Mouse (Mus musculus) limb, embryonic 12.5 days (tissue): ENCODE measurements around the gene Aco2. TPM values are rescaled to one million over a fixed set of nuclear protein-coding genes. Genes with fewer than 3 reads are reported as not detected.

Source experiments
- ATAC-seq: fragments of 200-750 bp; cut with Nextera tagmentation; 2 replicates; pipeline ENCODE4 v1.8.0; 2017; ENCODE audit warnings: low read depth, moderate TSS enrichment; ENCODE audit not compliant: insufficient number of reproducible peaks, insufficient read depth, low FRiP score, low TSS enrichment
- H3K27ac ChIP-seq: fragments of 300-500 bp; sonication (generic); 2 replicates; pipeline ENCODE4 v1.5.1; 2016; ENCODE audit warnings: mild to moderate bottlenecking, moderate library complexity
- H3K27me3 ChIP-seq: fragments of 300-500 bp; sonication (generic); 2 replicates; pipeline ENCODE4 v1.6.1; 2016; ENCODE audit warnings: mild to moderate bottlenecking, moderate library complexity
- H3K36me3 ChIP-seq: fragments of 300-500 bp; sonication (generic); 2 replicates; pipeline ENCODE4 v1.6.1; 2016; ENCODE audit warnings: mild to moderate bottlenecking, moderate library complexity
- H3K4me1 ChIP-seq: fragments of 300-500 bp; sonication (generic); replicated peaks from 2 replicates; pipeline ENCODE4 v1.6.1; 2016
- H3K4me2 ChIP-seq: fragments of 300-500 bp; sonication (generic); 2 replicates; pipeline ENCODE4 v1.6.1; 2016; ENCODE audit warnings: mild to moderate bottlenecking, moderate library complexity
- H3K4me3 ChIP-seq: fragments of 300-500 bp; sonication (generic); replicated peaks from 2 replicates; pipeline ENCODE4 v1.5.1; 2016; ENCODE audit warnings: mild to moderate bottlenecking
- H3K9ac ChIP-seq: fragments of 300-500 bp; sonication (generic); replicated peaks from 2 replicates; pipeline ENCODE4 v1.6.1; 2016; ENCODE audit warnings: mild to moderate bottlenecking, moderate library complexity
- H3K9me3 ChIP-seq: fragments of 300-500 bp; sonication (generic); 2 replicates; pipeline ENCODE4 v1.6.1; 2016; ENCODE audit warnings: mild to moderate bottlenecking, moderate library complexity
- WGBS: fragments of 180-500 bp; shearing (Covaris S2); methylation state at CpG from one replicate; pipeline ENCODE4 v1.1.7; 2016; 5-methylcytosine and 5-hydroxymethylcytosine counted together
- polyA plus RNA-seq: library from polyadenylated mRNA; unstranded; fragments of >200 nt; fragmentation: Nextera tagmentation; extraction: Ambion mirVana; gene quantifications from 2 replicates; pipeline ENCODE4 v1.2.1, GENCODE M21; 2016

The Aco2 gene
- polyA plus RNA-seq, 1 experiment from 2014 or later: 139 TPM

DNA sequence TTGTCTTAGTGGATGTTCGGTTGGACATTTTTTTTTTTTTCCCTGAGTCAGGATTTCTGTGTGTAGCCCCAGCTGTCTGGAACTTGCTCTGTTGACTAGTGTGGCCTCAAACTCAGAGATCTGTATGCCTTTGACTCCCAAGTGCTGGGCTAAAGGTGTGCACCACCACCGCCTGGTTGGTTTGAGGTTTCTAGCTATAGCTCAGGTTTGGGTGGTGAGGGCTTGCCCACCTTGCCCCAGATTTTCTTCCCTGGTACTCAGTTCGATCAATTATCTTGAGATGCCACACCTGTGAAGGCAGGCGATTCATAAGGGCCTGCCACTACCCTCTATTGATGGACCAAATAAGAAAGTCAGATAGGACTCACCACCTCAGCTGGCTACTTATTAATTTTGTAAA lies 24.9 kb upstream of the Aco2 start:
- no peak overlapping the region for H3K4me2 ChIP-seq
- H3K4me1 ChIP-seq: no peaks in the 10 kb centered on the region
- H3K27me3 ChIP-seq: no peaks in the 10 kb centered on the region
- H3K36me3 ChIP-seq: peaks cover 54% of the 10 kb centered on the region
- no peak overlapping the region for H3K9ac ChIP-seq
- no peaks in the 10 kb centered on the region for H3K9me3 ChIP-seq
- WGBS: 98% methylated on average over 4 of the region's 4 CpGs
- H3K27ac ChIP-seq: no peak overlapping the region
- ATAC-seq: no peak
- H3K4me3 ChIP-seq: no peak overlapping the region

DNA sequence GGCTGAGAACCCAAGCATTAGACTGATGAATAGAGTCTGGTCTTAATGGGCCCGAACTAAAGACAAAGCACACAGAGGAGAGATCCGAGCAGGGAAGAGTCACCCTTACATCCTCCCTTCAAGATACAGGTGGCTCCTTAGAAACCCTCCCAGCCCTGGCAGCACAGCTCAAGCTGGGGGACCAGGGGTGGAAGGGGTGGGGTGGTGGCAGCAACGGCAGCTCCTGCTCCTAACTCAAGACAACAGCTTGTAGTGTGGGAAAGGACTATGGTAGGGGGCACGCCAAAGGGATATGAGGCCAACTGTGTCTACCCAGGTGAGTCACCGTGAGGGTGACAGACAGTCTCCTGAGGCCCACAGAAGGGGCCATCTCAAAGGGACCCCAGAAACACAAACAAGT lies 24.2 kb upstream of the Aco2 start:
- Histone ChIP-seq H3K9ac (no peak overlapping the region), H3K4me1 (no peaks in the 10 kb centered on the region), H3K27me3 (no peaks in the 10 kb centered on the region), H3K36me3 (peaks cover 61% of the 10 kb centered on the region), H3K4me2 (no peak overlapping the region), H3K4me3 (no peak overlapping the region), H3K27ac (no peak overlapping the region), H3K9me3 (no peaks in the 10 kb centered on the region)
- WGBS: 81% methylated on average over 5 of the region's 5 CpGs
- ATAC-seq: no peak

DNA sequence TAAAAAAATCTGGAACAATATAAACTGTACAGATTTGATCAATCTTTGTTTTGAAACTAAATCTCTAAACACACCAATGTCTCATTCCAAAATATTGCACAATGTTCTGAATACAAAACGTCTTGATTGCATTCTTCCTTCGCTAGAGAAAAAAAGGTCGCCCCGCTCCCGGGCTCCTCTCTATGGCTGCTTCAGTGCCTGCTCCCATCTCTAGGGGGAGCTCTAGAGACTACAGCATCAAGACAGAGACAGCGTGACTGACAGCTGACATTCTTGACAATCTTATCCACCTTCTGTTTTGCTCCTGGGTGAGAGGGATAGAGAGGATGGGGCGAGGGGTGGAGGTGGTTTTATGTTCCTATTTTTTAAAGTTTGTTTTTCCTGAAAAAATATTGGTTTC lies 23.8 kb upstream of the Aco2 start:
- Histone ChIP-seq H3K4me1 (no peaks in the 10 kb centered on the region), H3K4me2 (no peak overlapping the region), H3K9me3 (no peaks in the 10 kb centered on the region), H3K27ac (no peak overlapping the region), H3K27me3 (no peaks in the 10 kb centered on the region), H3K4me3 (no peak overlapping the region), H3K36me3 (peaks cover 66% of the 10 kb centered on the region), H3K9ac (no peak overlapping the region)
- 59% methylated on average over 7 of the region's 7 CpGs for WGBS
- no peak for ATAC-seq

DNA sequence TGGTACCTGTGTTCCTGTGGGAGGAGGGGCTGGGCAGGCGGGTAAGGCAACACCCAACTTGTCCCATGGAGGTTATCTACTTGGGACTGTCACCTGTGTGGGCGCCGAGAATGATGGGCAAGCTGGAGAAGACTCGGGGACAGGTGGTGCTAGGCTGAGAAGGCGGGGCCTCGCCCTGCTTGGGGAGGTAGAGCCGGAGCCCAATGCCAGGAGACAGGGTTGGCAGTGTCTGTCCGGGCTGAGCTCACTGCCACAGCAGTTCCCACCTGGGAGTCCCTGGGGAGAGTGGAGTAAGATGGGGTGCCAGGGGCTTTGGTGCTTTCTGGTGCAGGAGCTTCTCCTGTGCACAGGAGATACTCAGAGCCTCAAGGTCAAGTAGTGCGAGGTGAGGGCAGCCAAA lies 23.0 kb upstream of the Aco2 start:
- H3K36me3 ChIP-seq: peaks cover 74% of the 10 kb centered on the region
- ATAC-seq: no peak
- no peak overlapping the region for H3K4me3 ChIP-seq
- no peak overlapping the region for H3K9ac ChIP-seq
- no peaks in the 10 kb centered on the region for H3K27me3 ChIP-seq
- no peak overlapping the region for H3K27ac ChIP-seq
- H3K4me1 ChIP-seq: no peaks in the 10 kb centered on the region
- 79% methylated on average over 9 of the region's 9 CpGs for WGBS
- no peak overlapping the region for H3K4me2 ChIP-seq
- H3K9me3 ChIP-seq: no peaks in the 10 kb centered on the region

DNA sequence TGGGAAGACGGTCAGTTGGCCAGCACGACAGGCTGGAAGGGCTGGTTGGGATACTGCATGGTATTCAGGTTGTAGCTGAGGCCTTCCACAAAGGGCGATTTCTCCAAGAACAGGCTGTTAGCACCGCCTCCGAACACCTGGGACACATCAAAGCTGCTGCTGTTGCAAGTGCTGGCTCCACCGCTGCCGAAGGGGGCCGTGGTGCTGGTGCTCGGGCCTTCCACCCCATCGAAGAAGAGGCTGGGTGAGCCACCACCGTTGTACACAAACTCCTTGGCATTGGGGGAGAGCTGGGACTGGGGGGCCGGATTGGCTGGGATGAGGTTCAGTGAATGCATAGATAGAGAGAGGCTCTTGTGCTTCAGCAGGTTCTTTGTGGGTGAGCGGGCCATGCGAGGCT lies 21.4 kb upstream of the Aco2 start:
- Histone ChIP-seq H3K9me3 (no peaks in the 10 kb centered on the region), H3K36me3 (peaks cover 79% of the 10 kb centered on the region), H3K27me3 (no peaks in the 10 kb centered on the region), H3K4me3 (no peak overlapping the region), H3K4me2 (no peak overlapping the region), H3K27ac (no peak overlapping the region), H3K9ac (no peak overlapping the region), H3K4me1 (peaks cover 3% of the 10 kb centered on the region)
- no peak for ATAC-seq
- 67% methylated on average over 14 of the region's 14 CpGs for WGBS

DNA sequence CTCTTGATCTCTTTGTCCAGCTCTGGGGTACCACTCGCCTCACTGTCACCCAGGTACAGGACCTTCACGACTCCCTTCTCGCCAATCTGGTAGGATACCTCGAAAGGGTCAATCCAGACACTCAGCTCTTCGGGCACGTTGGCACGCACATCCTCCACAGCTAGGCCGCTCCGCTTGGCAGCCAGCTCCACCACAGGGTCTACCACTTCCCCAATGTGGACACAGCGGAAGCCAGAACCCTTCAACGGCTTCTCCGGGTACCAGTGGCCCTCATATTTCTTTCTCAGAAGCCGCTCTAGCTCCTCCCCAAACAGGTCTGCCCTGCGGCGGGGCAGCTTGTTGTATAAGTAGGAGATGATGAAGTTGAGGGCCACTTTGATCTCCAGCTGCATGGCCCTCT lies 20.7 kb upstream of the Aco2 start:
- H3K27ac ChIP-seq: no peak overlapping the region
- no peaks in the 10 kb centered on the region for H3K9me3 ChIP-seq
- no peak overlapping the region for H3K4me3 ChIP-seq
- peaks cover 79% of the 10 kb centered on the region for H3K36me3 ChIP-seq
- ATAC-seq: no peak
- no peak overlapping the region for H3K4me2 ChIP-seq
- WGBS: 97% methylated on average over 15 of the region's 15 CpGs
- H3K4me1 ChIP-seq: peaks cover 6% of the 10 kb centered on the region
- no peak overlapping the region for H3K9ac ChIP-seq
- no peaks in the 10 kb centered on the region for H3K27me3 ChIP-seq

DNA sequence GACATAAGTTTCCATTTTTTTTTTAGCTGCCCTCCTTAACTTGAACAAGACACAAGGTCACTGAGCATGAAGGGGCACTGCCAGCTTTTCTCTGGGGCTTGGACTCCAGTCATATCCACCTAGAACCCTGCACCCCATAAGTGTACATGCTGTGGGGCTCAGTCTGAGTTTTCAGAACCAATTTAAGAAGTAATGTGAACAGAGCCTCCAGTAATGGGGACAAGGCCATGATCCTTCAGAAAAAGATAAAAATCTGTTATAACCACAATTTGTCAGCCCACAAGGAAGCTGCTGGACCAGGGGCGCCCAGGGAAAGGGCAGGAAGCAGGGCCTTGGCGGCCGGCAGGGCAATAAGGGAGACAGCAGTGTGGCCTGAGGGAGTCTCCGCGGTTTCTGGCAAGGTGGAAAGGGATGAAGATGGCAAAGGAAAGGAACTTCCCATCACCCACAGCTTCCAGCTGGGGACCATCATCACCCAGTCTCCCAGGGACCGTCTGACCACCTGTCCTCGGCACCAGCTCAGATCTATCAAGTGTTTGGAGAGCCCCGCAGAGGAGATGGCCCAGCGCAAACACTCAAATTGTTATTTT lies 19.6 kb upstream of the Aco2 start:
- Histone ChIP-seq H3K4me2 (no peak overlapping the region), H3K4me3 (no peak overlapping the region), H3K36me3 (peaks cover 69% of the 10 kb centered on the region), H3K9me3 (no peaks in the 10 kb centered on the region), H3K27me3 (no peaks in the 10 kb centered on the region), H3K9ac (no peak overlapping the region), H3K27ac (no peak overlapping the region), H3K4me1 (peaks cover 6% of the 10 kb centered on the region)
- no peak for ATAC-seq
- 90% methylated on average over 9 of the region's 9 CpGs for WGBS

DNA sequence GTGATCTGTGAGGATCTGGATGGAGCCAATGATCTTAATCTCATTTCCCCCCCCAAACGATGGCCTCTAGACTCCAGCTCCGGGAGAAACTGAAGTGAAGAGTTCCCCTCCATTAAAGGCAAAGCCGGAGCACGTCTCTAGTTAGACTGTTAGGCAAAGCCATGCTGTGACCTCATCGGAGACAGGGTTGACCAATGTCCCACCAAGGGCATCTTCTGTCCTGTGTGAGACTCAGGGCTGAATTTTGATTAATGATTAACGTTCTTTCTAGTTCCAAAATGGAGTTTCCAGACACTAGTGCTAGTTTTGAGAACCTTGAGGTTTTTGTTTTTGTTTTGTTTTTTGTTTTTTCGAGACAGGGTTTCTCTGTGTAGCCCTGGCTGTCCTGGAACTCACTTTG lies 19.0 kb upstream of the Aco2 start:
- ATAC-seq: no peak

DNA sequence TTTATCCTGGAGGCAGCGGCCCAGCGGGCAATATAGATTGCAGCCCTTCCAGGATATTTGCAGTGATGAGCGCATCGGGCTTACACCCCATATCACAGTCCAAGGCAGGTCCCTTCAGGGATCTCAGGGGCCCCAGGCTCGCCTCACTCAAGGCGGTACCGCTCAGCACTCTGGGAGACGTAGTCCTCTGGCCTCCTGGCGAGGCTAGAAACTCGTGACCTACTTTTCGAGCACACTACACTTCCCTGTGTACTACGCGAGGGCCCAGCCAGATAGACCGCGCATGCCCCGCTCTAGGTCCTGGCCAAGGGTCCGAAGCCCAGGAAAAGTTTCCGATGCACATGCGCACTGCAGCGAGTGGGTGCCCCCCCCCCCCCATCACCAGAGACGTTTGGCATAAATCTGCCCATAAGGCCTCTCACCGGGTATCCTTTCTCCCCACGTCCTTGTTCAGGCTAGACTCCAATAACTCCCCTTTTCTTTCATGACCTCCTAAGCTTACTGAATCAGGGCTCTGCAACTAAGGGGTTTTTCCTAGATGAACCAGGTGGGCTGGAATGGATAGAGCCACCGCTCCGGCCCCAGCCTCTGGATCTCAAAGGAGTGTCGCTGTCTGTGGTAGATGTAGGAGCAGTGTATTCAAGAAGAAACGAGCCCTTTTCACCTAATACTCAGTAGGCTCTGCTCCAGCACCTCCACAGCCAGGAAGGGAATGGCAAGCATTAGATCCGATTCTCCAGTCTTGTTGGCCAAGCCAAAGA lies 15.9 kb upstream of the Aco2 start:
- Histone ChIP-seq H3K36me3 (peaks cover 35% of the 10 kb centered on the region), H3K4me1 (peaks cover 9% of the 10 kb centered on the region), H3K4me3 (peak overlapping the region; percentile 87), H3K9me3 (no peaks in the 10 kb centered on the region), H3K27me3 (no peaks in the 10 kb centered on the region), H3K4me2 (peak overlapping the region; percentile 97), H3K9ac (peak overlapping the region; percentile 90), H3K27ac (peak overlapping the region; percentile 93)
- peak; percentile 84 for ATAC-seq
- WGBS: 0% methylated on average over 28 of the region's 28 CpGs

More for the DNA sequence above, 19.0 kb upstream of the Aco2 start:
- peaks cover 63% of the 10 kb centered on the region for H3K36me3 ChIP-seq
- H3K4me3 ChIP-seq: no peak overlapping the region
- H3K4me2 ChIP-seq: no peak overlapping the region
- H3K27me3 ChIP-seq: no peaks in the 10 kb centered on the region
- 89% methylated on average over 7 of the region's 7 CpGs for WGBS
- H3K27ac ChIP-seq: no peak overlapping the region
- H3K4me1 ChIP-seq: peaks cover 6% of the 10 kb centered on the region
- no peak overlapping the region for H3K9ac ChIP-seq
- H3K9me3 ChIP-seq: no peaks in the 10 kb centered on the region

DNA sequence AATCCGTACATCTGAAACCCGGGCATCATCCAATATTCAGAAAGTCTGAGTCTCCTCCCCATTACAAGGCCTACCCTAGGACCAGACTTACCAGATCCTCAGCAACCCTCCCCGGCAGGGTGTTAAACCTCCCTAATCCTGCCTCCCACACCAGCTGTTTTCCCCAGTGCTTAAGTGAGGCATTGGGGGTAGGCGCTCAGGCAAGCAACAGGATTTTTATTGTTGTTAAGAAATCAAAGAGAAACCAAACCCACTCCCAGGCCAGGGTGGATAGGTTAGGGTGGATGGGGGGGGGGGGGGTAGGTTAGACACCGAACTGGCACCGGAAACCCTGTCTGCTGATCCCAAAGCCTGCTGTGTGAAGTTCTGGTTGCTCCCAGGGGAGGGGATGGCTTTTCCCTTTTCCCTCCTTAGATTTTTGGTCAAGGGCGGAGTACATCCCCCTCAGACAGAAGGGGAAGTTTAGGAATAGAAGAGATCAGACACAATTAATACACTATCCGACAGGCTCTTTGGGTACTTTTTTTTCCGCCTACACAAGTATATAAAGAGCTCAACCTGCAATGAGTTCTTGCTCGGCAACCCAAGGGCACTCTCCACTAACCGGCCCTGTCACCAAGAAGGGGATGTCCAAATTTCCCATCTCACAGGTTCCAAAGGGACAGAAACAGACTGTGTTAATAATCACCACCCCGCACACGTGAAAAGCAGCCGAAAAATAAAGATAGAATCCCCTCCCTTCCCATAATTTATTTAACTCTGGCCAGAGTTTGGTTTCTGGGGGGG lies 15.0 kb upstream of the Aco2 start:
- peaks cover 26% of the 10 kb centered on the region for H3K36me3 ChIP-seq
- WGBS: under 1% methylated on average over 13 of the region's 14 CpGs
- peak overlapping the region; percentile 97 for H3K4me2 ChIP-seq

DNA sequence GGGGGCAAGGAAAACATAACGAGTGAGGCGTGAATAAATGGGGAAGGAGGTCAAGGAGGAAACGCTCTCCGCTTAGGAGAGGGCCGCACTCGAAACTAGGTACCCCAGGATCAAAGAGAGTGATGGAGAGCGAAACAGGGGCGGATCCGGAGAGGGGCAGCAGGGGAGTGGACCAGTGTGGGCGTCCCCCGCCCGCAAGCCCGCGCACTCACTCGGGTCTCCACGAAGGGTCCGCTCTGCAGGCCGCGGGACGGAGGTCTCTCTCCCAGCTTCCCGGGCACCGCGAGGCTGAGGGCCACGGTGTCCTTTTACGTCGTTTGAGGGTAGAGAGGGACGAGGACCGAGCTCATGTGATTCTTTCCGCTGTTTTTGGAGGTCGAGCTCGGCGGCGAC lies 14.4 kb upstream of the Aco2 start:
- no peak for ATAC-seq
- Histone ChIP-seq H3K9ac (peak overlapping the region; percentile 90), H3K4me3 (peak overlapping the region; percentile 87), H3K27ac (peak overlapping the region; percentile 93), H3K36me3 (peaks cover 20% of the 10 kb centered on the region), H3K9me3 (no peaks in the 10 kb centered on the region), H3K4me1 (peaks cover 9% of the 10 kb centered on the region), H3K4me2 (peak overlapping the region; percentile 97), H3K27me3 (no peaks in the 10 kb centered on the region)
- under 1% methylated on average over 33 of the region's 33 CpGs for WGBS

More for the DNA sequence above, 15.0 kb upstream of the Aco2 start:
- Histone ChIP-seq H3K27ac (peak overlapping the region; percentile 93), H3K4me1 (peaks cover 9% of the 10 kb centered on the region), H3K9me3 (no peaks in the 10 kb centered on the region), H3K27me3 (no peaks in the 10 kb centered on the region), H3K4me3 (peak overlapping the region; percentile 87), H3K9ac (peak overlapping the region; percentile 90)
- no peak for ATAC-seq
